Mouse (Mus musculus): ENCODE data around the gene Ckap5.

DNA sequence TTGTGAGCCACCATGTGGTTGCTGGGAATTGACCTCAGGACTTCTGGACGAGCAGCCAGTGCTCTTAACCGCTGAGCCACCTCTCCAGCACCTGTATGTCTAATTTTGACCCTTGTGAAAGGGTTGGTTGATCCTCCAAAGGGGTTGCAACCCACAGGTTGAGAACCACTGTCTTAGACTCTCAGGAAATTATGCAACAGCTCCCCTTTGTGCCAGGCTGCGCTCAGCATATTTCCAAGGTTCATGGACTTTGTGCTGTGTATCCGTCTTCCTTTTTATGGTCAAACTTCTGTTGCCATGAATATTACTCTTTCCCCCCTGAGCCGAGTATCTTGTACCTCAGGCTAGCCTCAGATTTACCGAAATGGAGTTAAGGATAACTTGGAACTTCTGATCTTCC is 134.4 kb downstream of the Ckap5 start:
- TF ChIP-seq CTCF (conservative IDR thresholded peaks at IDR 0.05; ENCODE audit: low read length) (no peak), POU5F1 (IDR thresholded peaks at IDR 0.05; ENCODE audit: borderline replicate concordance, low read length) (no peak), NANOG (IDR thresholded peaks at IDR 0.05; ENCODE audit: borderline replicate concordance, low read length) (no peak)

All from E14TG2a.4 (cell line).